Mouse (Mus musculus) cerebral cortex, adult 2 months (tissue): Measurements from ENCODE around the gene Msx3.

Experiments used
- WGBS: fragments of 180-500 bp; shearing (Covaris S2); methylation state at CpG from one replicate; pipeline ENCODE4 v1.1.7; 2018; 5-methylcytosine and 5-hydroxymethylcytosine counted together

Gene Msx3

DNA sequence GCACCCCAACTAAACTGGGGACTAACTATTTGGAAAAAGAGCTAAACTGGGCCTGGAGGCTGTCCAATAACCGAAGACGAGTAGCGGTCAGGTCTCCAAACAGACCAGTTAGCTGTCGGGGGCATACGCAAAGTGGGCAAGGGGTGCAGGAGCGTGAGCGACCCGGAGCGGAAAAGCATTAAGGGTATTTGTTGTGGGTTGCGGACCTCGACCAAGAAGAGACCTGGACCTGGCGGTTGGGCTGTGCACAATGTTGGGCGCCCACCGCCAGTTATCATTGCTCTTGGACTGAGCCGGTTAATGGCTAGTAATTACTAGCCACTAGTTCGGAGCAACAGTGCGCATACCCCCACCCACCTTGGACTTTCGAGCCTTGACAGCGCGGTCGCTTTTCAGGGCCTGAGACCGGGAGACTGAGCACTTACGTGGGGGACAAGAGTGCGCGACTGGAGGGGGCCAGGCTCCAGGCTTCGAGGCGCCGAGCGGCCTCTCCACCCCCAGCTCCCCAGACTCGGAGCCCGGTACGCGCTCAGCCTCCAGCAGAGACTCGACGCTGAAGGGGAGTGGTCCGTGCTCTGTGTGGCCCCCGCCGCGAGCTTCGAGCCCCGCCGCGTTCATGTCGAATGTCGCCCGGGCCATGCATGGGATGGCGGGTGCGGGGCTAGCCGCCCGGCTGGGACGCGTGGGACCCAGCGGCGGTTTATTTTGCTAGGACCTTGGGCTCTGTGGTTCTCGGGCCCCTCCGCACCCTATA, at the start of gene Msx3:
Gene Msx3, minus strand, starts transcription at position 729 of the 754 bp plus-strand sequence.
- WGBS: 1% methylated on average over 56 of the region's 56 CpGs

GRCm38 (mm10) chr7:140098466-140098865, 49.6 kb upstream of the Msx3 start:
- 83% methylated on average over 1 of the region's 1 CpGs for WGBS

DNA sequence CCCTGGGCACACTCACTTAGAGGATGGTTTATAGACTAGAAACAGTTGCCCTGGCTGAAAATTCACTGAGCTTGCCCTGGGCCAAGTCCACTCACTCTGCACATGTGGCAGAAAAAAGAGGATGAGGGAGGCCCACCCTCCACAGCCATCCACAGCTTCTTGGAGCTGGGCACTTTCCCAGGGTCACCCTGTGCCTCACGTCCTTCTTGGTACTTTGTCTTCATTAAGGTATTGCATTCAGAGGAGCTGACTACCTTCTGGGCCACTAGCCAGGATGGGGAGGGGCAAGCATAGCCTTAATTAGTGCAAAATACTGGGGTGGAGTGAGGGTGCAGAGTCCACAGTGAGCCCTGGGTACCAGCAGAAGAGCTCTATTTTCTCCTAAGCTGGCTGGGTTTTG, 46.7 kb upstream of the Msx3 start:
- 30% methylated on average over 1 of the region's 1 CpGs for WGBS

GRCm38 (mm10) chr7:140094954-140095353, 46.1 kb upstream of the Msx3 start:
- WGBS: 76% methylated on average over 5 of the region's 5 CpGs

GRCm38 (mm10) chr7:140092924-140093528, 44.1 kb upstream of the Msx3 start, which contains the start of gene Prap1:
Prap1 (plus strand) TSS chr7:140093395.
- WGBS: 92% methylated on average over 5 of the region's 5 CpGs

- 82% methylated on average over 10 of the region's 10 CpGs for WGBS
Observed at GRCm38 (mm10) chr7:140090601-140091000, 41.7 kb upstream of the Msx3 start.

DNA sequence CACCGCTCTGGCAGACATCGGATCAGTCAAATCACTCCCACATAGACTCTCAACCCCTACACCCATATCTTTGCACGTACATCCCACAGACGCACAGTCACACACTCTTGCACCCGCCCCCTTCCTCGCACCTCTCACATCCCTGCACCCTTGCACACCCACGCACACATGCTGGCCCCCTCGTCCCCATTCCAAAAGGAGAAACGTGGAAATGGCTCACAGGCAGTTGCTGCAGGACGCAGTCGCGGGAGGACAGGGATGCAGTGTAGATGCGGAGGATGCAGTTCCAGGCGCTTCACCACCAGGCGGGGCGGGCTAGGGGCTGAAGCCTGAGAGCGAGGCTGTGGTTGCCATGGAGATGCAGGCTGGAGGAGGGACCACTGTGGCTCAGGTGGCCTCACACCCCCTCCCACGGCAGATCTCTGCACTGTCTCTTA, 33.4 kb upstream of the Msx3 start, which contains the start of gene Caly:
Gene Caly, minus strand, starts transcription at position 307 of the 437 bp plus-strand sequence.
- WGBS: 2% methylated on average over 18 of the region's 18 CpGs

DNA sequence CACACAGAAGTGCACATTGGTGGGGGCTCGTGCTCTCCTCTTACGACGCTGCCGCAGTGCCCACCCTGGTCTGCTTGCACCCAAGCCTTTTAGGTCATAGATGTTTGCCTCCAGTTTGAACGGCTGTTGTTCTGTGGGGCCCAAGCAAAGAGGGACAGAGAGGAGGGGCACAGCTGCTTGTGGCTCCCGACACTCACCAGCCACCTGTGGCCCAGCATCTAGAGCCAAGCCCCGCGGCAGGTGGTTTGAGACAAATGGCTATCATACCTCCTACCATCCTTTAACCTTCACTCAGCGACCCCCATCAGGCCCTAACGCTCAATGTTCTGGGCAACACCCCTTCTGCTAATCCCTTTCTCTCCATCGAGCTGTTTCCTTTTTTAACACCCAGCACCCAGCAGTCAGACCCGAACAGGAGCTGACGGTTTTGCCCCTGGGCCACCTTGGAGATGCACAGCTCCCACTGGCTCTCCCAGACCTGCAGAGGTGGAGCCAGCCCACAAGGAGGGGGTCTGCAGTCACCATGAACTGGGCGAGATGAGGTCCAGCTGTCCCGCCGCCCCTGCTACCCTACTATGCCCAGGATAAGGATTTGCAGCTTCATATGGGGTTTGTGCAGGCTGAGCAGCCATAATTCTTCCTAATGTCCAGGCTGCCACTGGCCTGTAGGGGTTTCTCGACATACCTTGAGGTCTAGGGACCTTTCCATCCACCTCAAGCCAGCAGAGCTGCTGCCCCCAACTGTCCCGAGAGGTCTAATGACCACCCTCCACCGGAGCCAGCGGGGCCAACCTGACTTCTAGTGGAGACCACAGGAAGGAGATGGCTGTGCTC, 32.7 kb upstream of the Msx3 start:
- 8% methylated on average over 20 of the region's 20 CpGs for WGBS

DNA sequence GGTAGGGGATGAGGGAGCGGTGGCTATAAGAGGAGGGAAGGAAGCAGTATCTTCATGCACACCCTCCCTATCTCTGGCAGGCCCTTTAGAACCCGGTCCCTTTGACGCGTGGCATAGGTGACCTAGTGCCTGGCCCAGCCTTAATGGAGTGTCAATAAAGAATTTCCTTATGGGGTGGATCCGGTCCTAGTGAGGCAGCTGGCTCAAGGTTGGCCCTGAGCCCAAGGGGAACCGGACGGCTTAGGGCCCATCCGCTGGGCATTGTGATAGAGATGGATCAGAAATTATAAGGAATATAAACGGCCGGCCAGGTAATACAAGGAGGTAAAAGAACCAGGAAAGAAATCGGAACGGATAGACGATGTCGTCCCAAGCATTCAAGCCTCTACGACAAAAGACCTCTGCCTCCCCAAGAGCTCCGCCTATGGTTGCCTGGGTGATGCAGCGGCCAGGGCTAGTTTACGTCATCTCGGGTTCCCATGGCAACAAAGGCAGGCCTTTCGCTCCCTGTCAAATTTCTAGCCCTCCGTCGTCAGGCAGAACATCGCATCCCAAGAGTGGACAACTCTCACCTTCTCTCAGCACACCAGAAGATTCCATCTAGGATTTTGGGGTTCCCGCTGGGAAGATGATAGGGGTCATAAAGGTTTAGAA, 31.7 kb upstream of the Msx3 start:
- under 1% methylated on average over 24 of the region's 24 CpGs for whole genome bisulfite sequencing

DNA sequence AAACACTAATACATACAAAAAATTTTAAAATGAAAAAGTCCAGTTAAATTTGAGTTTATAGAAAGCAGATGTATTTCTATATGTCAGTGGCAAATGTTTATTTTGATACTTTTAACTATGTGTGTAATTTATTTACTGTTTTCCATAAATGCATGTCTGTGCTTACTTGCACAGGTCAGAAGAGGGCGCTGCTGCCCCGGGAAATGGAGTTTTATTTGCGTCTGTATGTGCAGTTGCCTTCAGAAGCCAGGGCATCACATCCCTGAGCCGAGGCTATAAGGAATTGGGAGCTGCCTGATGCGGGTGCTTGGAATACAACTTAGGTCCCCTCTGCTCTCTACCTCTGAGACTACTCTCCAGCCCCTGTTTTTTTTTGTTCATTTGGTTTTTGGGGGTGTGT, 29.8 kb upstream of the Msx3 start:
- 3% methylated on average over 5 of the region's 5 CpGs for WGBS

- 68% methylated on average over 6 of the region's 6 CpGs for WGBS
Observed at GRCm38 (mm10) chr7:140077698-140078097, 28.8 kb upstream of the Msx3 start.

- WGBS: 52% methylated on average over 39 of the region's 39 CpGs
Observed at GRCm38 (mm10) chr7:140070042-140070711, 21.3 kb upstream of the Msx3 start.

DNA sequence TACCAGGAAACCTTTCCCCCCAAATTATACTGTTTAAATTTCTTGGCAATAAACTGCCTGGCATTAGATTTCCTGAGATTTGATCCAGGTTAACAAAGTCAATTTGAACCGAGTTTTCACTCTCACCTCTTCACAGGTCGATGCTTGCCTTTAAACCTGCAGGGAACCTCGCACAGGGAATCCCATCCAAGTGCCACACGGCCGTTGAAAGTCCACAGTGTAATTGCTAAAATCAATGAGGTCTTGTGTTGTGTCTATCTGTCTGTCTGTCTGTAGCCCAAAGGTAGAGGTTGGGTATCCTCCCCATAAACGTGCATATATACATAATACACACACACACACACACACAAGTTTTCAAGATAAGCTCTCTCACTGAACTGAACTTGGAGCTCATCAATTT, 18.5 kb upstream of the Msx3 start:
- WGBS: 71% methylated on average over 6 of the region's 6 CpGs

- WGBS: 19% methylated on average over 7 of the region's 7 CpGs
Observed at GRCm38 (mm10) chr7:140063092-140063491, 14.2 kb upstream of the Msx3 start.

DNA sequence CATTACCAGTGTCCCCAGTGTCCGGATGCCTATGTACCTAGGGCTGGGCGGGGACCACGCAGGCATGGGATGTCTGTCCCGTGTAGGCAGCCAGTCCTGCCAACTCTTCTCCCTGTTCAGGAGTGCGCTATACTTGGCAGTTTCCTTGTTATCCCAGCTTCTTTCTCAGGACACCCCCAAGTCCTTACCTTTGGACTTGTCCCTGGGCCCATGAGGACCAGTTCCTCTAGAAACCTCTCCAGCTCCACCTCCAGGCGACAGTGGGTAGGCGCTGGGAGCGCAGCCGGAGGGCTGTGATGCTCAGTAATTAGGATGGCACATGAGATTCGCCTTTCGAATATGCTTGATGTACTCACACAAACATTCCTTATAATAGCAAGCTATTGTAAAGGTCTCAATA, 13.4 kb upstream of the Msx3 start:
- 26% methylated on average over 11 of the region's 11 CpGs for WGBS

- WGBS: 10% methylated on average over 6 of the region's 6 CpGs
Observed at GRCm38 (mm10) chr7:140061832-140062130, 12.9 kb upstream of the Msx3 start.

DNA sequence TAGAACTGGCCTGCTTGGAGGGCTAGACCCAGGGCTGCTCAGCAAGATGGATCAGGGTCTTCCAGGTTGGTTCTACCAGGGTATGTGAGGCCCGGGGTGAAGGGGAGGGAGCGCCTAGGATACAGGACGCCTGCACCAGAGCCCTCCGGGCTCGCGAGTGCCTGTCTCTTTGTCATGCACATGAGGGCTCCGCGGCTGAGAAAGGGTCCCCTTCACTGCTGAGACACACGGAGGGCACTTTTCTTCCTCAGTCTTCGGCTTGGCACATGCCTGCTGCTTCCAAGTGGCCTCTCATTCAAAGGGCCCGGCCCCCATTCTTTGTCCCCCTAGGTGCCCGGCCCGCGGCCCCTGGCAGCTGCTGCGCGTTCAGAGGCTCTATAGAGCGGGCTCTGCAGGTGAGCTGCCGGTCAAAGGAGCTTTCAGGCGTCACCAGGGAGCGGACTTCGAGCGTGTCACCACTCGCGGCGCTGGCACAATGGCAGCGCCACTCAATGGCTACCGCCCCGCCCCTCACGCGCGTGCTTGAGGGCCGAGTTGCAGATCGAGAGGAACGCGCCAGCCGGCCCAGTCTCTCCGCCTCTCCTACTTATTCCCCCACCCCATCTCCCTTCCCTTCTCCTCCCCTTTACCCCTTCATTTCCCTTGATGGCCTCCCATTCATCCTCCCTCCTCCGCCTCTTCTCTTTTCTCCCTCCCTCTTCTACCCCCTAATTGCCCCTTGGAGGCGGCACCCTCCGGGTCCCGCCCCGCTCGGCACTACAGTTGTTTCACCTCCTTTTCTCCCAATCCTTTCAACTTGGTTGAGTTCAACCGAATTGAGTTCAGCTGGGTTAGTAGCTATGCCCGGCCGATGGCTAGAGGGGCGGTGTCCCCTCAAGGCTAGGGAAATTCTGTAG, 12.3 kb upstream of the Msx3 start:
- 8% methylated on average over 47 of the region's 47 CpGs for WGBS

- WGBS: 82% methylated on average over 4 of the region's 4 CpGs
Observed at GRCm38 (mm10) chr7:140059601-140060000, 10.7 kb upstream of the Msx3 start.

GRCm38 (mm10) chr7:140058528-140058927, 9.6 kb upstream of the Msx3 start:
- 52% methylated on average over 7 of the region's 7 CpGs for WGBS
